Mouse (Mus musculus) small intestine, adult 2 months (tissue): Measurements from ENCODE around the gene 4933407L21Rik. TPM values are rescaled to one million over a fixed set of nuclear protein-coding genes. Genes with fewer than 3 reads are reported as not detected.

ENCODE experiments used
- H3K27ac ChIP-seq: fragments of 200-500 bp; 2 replicates; pipeline ENCODE4 v1.5.1; 2012; ENCODE audit warnings: low read depth, low read length, control low read depth, inconsistent platforms; ENCODE audit not compliant: insufficient read depth
- H3K27me3 ChIP-seq: fragments of 200-500 bp; 2 replicates; pipeline ENCODE4 v1.6.1; 2012; ENCODE audit warnings: mild to moderate bottlenecking, moderate library complexity, low read length, inconsistent platforms; ENCODE audit not compliant: control insufficient read depth, insufficient read depth
- H3K36me3 ChIP-seq: fragments of 200-500 bp; 2 replicates; pipeline ENCODE4 v1.6.1; 2012; ENCODE audit warnings: mild to moderate bottlenecking, low read length, control low read depth, inconsistent platforms; ENCODE audit not compliant: control insufficient read depth, insufficient read depth
- H3K4me1 ChIP-seq: fragments of 200-500 bp; 2 replicates; pipeline ENCODE4 v1.6.1; 2012; ENCODE audit warnings: low read length, inconsistent platforms, mixed read lengths; ENCODE audit not compliant: control insufficient read depth, insufficient read depth, insufficient read length
- H3K4me3 ChIP-seq: fragments of 200-500 bp; 2 replicates; pipeline ENCODE4 v1.5.1; 2012; ENCODE audit warnings: low read depth, mild to moderate bottlenecking, control low read depth, inconsistent platforms, low read length, moderate library complexity
- CTCF ChIP-seq: fragments of 200-500 bp; IDR thresholded peaks from 2 replicates; pipeline ENCODE4 v1.5.1; 2012; ENCODE audit warnings: low read depth, mild to moderate bottlenecking, control low read depth, inconsistent platforms, low read length, moderate library complexity, mixed read lengths; ENCODE audit not compliant: insufficient replicate concordance, insufficient read length; ENCODE audit errors: extremely low read depth
- POLR2A ChIP-seq: fragments of 200-500 bp; IDR thresholded peaks from 2 replicates; pipeline ENCODE4 v1.6.1; 2012; ENCODE audit warnings: low read depth, mild to moderate bottlenecking, control low read depth, inconsistent platforms, low read length, moderate library complexity
- WGBS: fragments of 180-500 bp; shearing (Covaris S2); methylation state at CpG from one replicate; pipeline ENCODE4 v1.1.7; 2018; 5-methylcytosine and 5-hydroxymethylcytosine counted together
- polyA plus RNA-seq: library from polyadenylated mRNA; depleted of rRNA; stranded (reverse); fragments of >200 nt; gene quantifications from 2 replicates; pipeline ENCODE4 v1.2.3, GENCODE M21; 2012

4933407L21Rik gene
- polyA plus RNA-seq, 1 experiment: not detected

DNA sequence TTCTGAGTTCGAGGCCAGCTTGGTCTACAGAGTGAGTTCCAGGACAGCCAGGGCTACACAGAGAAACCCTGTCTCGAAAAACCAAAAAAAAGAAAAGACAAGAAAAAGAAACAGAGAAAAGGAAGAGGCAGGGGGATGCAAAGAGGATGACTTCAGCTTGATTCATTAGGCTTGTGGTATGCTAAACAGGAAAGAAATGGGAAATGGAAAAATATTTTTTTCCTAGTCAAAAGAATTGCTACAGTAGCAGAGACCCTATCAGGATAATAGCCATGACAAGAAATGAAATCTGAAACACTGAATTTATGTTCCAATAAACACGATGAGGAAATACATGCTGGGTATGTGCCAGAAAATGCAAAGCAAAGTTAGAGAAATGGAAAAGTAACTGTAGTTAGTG, 26.9 kb downstream of the 4933407L21Rik start:
- H3K4me1 ChIP-seq: peaks cover 32% of the 10 kb centered on the region; the same call in 1 of the 2 replicates
- no peaks in the 10 kb centered on the region for H3K27me3 ChIP-seq
- 53% methylated on average over 3 of the region's 3 CpGs for WGBS
- H3K36me3 ChIP-seq: 0 out of 2 replicates have a peak, but pooled peaks cover 3% of the 10 kb centered on the region
- no peak overlapping the region for H3K4me3 ChIP-seq
- no peak for TF ChIP-seq CTCF
- no peak for TF ChIP-seq POLR2A
- H3K27ac ChIP-seq: peak overlapping the region; percentile 66

DNA sequence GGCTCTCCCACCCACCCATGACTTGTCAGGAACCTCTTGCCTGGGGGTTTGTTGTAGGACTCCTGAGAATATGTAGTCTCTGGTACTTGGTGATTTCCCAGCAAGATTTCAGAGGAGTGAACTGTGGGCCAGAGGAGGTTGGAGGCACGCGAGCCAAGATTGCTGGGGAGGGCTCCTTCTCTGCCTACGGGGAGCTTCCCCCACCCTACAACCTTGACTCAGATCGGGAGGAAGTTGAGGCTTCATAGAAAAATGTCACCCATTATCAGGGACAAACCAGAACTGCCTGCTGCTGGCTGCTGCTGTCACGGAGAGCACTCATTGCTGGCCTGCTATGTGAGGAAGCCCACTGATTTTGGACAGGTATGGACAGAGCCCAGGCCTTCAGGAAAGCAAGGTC, 29.0 kb downstream of the 4933407L21Rik start:
- TF ChIP-seq CTCF: no peak
- peak; percentile 20; the same call in 1 of the 2 replicates for TF ChIP-seq POLR2A
- peaks cover 42% of the 10 kb centered on the region; the same call in 1 of the 2 replicates for H3K4me1 ChIP-seq
- 55% methylated on average over 5 of the region's 5 CpGs for WGBS
- H3K4me3 ChIP-seq: peak overlapping the region; percentile 39
- H3K27me3 ChIP-seq: no peaks in the 10 kb centered on the region
- H3K27ac ChIP-seq: peak overlapping the region; percentile 66
- 0 out of 2 replicates have a peak, but pooled peaks cover 3% of the 10 kb centered on the region for H3K36me3 ChIP-seq

DNA sequence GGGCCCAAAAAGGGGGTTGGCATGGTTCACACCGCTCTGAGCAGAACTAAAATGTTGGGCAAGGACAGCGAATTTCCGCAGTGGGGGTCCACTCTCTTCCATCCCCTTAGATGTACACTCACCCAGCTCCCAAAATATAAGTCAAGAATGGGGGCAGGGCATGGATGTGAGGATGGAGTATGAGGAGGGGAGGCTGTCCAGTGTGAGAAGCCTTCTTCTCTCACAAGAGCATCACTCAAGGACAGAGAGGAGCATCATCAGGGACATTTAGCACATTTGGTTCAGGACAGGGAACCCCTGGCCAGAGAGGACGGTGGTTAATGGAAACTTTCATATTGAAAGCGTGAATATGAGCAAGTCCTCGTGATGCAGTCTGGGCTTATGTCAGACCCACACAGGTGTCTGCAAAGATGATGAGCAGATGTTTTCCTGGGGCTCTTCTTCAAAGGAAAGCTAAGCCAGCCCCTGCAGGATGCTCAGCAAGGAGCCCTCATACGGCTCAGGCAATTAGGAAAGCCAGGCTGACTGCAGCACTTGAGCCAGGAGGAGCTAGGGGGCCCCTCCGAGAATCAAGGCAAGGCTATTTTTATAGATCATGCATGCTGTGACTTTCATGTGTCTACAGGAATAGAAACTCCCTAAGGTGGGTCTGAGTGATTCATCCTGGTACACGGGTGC, 29.8 kb downstream of the 4933407L21Rik start:
- WGBS: 66% methylated on average over 9 of the region's 9 CpGs

DNA sequence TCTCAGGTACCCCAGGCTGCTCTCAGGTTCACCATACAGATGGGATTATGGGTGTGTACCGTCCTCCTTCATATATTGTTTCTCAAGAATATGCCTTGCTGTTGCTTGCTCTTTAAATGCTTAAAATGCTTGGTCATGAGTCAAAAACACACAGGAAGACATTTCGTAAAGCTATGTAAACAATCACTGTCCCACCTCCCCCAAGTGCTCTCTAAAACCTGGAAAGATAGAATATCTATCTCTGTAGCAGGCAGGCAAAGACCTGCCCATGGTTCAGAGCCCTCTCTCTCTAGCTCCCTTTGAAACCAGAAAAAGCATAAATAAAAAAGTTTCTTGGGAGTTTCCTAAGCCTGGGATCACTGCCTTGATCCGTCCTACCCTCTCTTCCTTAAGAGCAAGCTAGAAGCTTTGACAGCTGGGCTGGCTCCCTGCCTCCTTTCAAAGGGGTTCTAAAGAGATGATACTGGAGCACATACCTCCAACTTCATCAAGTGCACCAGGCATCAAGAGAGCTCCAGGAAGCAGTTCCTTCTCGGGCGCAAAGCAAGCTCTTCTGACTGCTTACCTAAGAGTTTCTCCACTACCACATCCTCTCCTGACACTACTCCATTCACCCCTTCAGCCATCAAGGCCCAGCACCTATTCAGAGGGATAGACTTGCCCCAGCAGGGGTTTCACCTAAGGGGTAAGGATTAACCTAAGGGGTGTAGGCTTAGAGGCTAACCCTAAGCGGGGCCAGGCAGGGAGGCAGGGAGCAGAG, 31.0 kb downstream of the 4933407L21Rik start:
- 31% methylated on average over 6 of the region's 6 CpGs for WGBS
- TF ChIP-seq CTCF (no peak), POLR2A (no peak)
- H3K27ac ChIP-seq: peak overlapping the region; percentile 95
- peaks cover 45% of the 10 kb centered on the region; the same call in 1 of the 2 replicates for H3K4me1 ChIP-seq
- H3K36me3 ChIP-seq: no peaks in the 10 kb centered on the region
- H3K4me3 ChIP-seq: peak overlapping the region; percentile 49
- no peaks in the 10 kb centered on the region for H3K27me3 ChIP-seq

More for the DNA sequence above, 29.8 kb downstream of the 4933407L21Rik start:
- TF ChIP-seq POLR2A: no peak
- TF ChIP-seq CTCF: no peak
- H3K36me3 ChIP-seq: 0 out of 2 replicates have a peak, but pooled peaks cover 3% of the 10 kb centered on the region
- peak overlapping the region; percentile 49 for H3K4me3 ChIP-seq
- H3K4me1 ChIP-seq: peaks cover 42% of the 10 kb centered on the region; the same call in 1 of the 2 replicates
- H3K27me3 ChIP-seq: no peaks in the 10 kb centered on the region
- H3K27ac ChIP-seq: peak overlapping the region; percentile 95

DNA sequence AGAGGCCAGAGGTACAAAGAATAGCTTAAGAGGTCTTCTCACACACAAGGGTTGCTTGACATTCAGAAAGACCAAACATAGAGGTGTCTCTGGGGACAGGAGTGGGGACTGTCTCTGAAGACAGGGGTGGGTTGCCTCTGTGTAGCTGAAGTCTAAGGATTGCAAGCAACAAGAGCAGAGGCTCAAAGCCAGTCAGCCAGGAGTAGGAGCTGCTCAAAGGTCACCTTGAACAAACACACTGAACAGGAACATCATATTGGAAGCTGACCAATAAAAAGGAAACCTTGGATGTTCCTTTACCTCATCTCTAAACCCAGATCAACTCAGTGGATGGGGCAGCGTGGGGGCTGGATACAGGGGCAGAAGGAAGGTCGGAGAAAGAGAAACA, 31.6 kb downstream of the 4933407L21Rik start:
- H3K4me3 ChIP-seq: peak overlapping the region; percentile 40
- peak overlapping the region; percentile 95 for H3K27ac ChIP-seq
- 6% methylated on average over 2 of the region's 2 CpGs for WGBS
- TF ChIP-seq POLR2A (no peak), CTCF (no peak)
- peaks cover 45% of the 10 kb centered on the region; the same call in 1 of the 2 replicates for H3K4me1 ChIP-seq
- H3K36me3 ChIP-seq: no peaks in the 10 kb centered on the region
- no peaks in the 10 kb centered on the region for H3K27me3 ChIP-seq

DNA sequence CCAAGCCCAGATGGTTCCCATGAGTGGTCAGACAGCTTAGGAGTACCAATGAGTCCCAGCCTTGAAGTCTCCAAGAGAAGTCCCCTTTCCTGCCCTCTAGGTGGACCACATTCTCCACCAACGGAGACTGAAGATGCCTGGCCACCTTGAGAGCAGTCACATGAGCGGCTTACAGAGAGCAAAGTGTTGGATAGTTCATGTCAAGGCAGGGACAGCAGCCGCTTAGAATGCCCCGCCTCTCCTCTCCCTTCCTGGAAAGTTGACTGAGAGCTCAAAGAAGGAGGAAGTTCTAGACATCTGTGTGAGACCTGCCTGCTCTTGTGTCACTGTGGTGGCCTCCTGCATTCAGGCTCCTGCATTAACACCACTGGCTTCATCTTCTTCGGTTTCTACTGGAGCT, 32.6 kb downstream of the 4933407L21Rik start, which contains the start of gene Gpr55:
Gpr55 (minus strand) TSS at position 135 of the 400 bp plus-strand sequence.
- 19% methylated on average over 5 of the region's 5 CpGs for WGBS
- H3K4me1 ChIP-seq: peaks cover 41% of the 10 kb centered on the region; the same call in 1 of the 2 replicates
- no peaks in the 10 kb centered on the region for H3K36me3 ChIP-seq
- peak within 1 kb of the TSS; percentile 95 for H3K27ac ChIP-seq
- H3K4me3 ChIP-seq: peak within 1 kb of the TSS; percentile 40
- H3K27me3 ChIP-seq: no peaks in the 10 kb centered on the region
- TF ChIP-seq CTCF: no peak
- TF ChIP-seq POLR2A: peak; percentile 33; the same call in 1 of the 2 replicates

DNA sequence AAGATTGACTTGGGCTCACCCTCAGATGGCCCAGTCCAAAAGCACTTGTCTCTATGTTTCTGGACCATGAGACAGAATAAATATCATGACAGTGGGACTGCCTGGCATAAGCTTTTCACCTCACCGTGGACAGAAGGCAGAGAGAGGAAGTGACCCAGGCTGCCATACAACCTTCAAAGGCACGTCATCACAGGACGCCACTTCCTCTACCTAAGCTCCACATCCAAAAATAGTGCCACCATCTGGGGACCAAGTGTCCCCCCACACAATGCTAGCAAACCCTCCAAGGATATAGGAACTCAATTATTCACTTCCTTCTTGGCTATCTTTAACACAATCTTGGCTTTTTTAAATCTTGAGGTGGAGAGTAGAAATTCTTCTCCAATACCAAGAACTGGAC, 33.8 kb downstream of the 4933407L21Rik start:
- peaks cover 35% of the 10 kb centered on the region; the same call in 1 of the 2 replicates for H3K4me1 ChIP-seq
- TF ChIP-seq POLR2A (no peak), CTCF (no peak)
- WGBS: 80% methylated on average over 3 of the region's 3 CpGs

More for the DNA sequence above, 33.8 kb downstream of the 4933407L21Rik start:
- no peaks in the 10 kb centered on the region for H3K36me3 ChIP-seq
- no peak overlapping the region for H3K4me3 ChIP-seq
- no peaks in the 10 kb centered on the region for H3K27me3 ChIP-seq
- no peak overlapping the region for H3K27ac ChIP-seq
